Mouse (Mus musculus) natural killer cell, adult 2 months (primary cell): ENCODE results near the gene Ffar2.
"Not testable (repeated sequence)": the region's sequence is repeated elsewhere in the genome, so short reads cannot be mapped to it uniquely, and the experiment has no call there.

Source experiments
- DNase-seq, 2 experiments: peaks; one replicate each; pipeline ENCODE4 v3.0.0; 2022; ENCODE audit warnings: low spot score in 2 of 2

Ffar2 gene

DNA sequence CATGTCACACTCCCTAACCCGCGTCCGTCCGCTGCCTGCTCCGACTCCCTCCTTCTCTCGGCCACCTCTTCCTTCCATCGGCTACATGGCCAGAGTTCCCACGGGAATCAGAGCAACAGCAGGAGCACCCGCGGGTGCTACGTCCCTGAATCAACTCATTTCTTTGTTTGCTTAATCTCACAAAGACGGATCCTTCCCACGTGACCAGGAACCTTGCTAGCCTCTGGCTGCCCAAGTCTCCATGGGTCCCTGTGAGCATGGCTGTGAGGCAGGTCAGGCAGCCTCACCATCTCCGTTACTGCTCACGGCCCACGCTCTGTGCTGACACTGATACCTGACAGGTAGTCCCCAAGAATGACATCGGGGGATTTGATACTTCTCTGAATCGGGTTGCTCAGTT is at the start of gene Ffar2:
Ffar2 (minus strand) TSS at position 101 of the 400 bp plus-strand sequence.
- DNase-seq, result no peak

DNA sequence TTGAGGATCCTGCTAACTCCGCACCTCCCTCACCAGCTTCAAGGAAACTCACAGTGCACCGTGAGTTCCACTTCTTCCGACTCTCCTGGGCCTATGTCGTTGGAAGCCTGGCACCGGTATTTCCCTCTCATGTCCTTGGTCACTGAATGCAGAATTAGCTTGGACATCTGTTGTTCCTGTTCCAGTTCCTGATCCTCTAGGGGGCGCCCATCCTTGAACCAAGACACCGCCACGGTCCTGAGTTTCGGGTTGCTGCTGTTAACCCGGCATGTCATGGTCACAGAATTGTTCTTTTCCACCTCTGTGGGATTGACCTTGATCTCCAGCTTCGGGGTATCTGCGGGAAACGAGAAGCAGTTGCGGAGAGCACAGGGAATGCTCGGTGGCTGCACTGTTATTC is 49.5 kb upstream of the Ffar2 start:
- DNase-seq, result peak; percentile 67 to 77

DNA sequence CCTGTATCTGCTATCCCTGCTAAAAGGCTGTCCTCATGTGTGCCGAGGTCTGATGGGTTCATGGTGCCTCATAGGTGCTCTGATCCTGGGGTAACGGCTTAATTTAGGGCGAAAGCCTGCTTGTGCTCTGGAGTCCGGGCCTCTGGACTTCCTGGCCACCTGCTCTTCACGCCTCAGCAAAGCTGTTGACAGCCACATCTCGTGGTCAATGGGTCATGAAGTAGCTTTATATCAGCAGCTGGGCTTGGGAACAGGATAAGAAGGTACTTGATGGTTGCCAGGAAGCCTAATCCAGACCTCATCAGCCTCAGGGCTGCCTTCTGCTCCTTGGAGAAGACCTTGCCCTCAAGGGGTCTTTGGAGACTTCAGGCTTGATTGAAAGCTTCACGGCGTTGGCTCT is 39.8 kb upstream of the Ffar2 start:
- no peak for DNase-seq

DNA sequence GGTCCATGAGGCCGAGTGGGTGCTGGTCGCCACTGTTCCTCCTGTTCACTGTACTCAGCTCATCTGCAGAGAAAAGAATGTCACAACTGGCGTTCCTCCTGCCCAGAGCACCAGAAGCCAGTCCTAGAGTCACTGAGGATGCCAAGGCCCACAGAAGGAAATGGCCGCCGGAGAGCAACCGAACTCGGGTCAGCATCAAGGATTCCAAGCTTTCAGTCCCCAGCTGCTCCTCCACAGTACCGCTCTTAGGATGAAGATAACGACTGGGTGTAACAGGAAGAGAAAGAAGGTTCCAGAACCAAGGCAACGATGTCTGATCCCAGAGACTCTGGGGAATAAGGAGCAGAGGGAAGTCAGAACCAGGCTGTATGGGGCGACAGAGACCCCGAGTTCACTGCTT is 37.9 kb upstream of the Ffar2 start, which contains the start of gene Ffar1:
Ffar1 (minus strand) TSS at position 101 of the 400 bp plus-strand sequence.
- no peak for DNase-seq

DNA sequence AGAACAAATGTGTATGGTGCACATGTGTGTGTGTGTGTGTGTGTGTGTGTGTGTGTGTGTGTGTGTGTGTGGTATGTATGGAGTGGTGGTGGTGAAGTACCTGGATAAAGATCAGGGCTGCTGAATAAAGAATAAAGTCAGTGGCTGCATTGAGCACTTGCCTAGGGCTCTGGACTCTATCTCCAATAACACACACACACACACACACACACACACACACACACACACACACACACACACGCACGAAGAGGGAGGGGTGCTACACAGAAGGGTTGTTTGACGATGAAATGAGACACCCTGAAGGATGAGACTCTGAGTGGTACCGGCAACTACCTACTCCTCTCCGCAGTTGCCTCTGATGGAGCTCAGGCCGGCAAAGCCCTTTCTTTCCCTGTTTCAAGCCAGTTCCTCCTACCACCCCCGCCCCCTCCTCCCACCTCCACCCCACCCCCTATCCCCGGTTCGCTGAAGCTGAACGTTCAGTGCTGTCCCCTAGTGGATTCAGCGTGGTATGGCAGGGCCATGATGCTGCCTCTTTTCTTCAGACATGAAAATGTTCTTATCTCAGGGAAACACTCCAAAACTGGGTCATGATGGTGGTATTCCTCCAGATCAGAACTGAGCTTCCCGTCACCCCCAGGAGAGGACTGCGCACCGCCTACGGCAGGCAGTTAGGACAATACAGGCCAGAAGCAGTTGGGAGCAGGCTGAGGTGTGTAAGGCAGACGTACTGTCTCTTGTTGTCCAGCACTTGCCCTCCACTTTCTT is 36.2 kb upstream of the Ffar2 start:
- peak; percentile 36 to 56 for DNase-seq

DNA sequence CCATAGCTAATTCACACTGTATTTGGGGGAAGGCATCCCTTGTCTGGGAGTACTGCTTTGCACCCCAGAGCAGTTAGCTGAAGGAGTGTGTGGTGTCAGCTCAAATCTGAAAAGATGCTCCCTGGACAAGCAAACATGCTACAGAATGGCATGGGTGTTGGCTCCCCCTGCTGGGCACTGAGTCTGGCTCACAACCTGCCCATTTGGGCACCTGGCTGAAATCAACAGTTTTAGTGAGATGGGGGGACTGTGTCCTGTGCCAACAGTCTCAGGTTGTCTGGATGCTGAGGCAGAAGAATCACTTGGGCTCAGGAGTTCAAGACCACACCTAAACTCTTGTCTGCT is 35.7 kb upstream of the Ffar2 start:
- DNase-seq, result peak; percentile 60 to 85

DNA sequence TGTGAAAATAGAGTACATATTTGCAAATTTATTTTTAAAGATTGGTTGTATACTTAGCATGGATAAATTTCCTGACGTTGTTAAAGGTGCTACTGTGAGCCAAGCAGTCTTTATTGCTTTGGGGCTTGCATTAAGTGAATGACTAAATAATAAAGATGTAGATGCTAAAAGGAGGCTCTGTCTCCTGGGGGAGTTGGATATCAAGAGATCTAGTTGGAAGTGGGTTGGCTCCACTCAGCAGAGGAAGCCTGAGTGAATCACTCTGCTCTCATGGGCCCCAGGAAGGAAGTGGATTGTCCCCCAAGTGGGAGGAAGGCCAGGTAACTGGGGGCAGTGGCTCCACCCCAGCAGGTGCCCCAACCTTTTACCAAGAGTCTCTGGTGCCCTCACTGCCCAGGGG is 34.2 kb upstream of the Ffar2 start:
- DNase-seq, result no peak

DNA sequence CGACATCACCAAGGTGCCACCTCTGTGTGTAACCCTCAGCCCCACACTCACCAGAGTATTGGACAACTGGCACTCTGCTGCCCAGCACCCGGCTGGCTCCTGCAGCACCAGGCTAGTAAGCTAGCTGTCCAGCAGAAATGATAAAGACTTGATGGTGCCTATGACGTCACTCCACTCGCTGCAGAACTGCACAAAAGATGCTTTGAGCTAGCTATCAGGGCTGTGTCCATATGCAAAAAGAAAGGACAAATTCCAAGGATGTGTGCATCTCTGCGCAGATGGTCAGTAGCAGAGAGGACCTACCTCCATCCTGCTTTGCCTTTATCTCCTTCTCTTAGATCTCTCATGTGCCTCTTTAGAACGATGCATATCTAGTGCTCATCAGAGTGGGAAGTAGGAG is 32.5 kb upstream of the Ffar2 start, which contains the start of gene Ffar3:
Ffar3 (minus strand) TSS at position 101 of the 400 bp plus-strand sequence.
- no peak for DNase-seq

DNA sequence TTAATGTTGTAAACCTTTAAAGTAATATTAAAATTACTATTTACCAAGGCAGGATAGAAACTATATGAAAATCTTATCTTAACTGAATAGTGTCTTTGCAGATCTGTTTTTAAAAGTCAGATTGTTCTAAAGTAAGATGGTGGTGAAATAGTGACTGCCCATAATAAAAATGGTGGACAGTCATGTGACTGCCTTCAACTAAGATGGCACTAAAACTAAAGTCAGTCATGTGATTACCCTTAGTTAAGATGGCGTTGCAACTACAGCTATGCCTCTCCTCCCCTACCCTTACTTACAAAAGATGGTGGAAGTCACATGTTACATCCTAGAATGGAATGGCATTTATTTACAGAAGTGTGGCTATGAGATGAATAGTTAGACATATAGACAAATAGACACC is 27.8 kb upstream of the Ffar2 start:
- DNase-seq, result no peak

DNA sequence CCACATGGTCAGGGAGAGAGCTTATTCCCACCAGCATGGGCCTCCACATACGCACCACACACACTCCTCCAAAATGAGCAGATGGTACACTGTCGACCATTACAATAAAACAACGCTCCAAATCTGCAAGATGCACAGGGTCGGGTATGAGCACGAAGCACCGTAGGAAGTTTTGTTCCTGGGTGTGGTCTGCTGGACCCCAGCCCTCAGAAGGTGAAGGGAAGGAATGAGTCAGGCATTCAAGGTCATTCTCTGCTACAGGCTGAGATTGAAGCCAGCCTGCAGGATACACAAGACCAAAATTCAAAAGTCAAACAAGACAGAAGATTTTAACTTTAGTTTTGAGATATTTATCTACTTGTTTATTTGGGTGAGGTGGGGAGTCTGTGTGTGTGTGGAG is 24.4 kb upstream of the Ffar2 start:
- no peak for DNase-seq

DNA sequence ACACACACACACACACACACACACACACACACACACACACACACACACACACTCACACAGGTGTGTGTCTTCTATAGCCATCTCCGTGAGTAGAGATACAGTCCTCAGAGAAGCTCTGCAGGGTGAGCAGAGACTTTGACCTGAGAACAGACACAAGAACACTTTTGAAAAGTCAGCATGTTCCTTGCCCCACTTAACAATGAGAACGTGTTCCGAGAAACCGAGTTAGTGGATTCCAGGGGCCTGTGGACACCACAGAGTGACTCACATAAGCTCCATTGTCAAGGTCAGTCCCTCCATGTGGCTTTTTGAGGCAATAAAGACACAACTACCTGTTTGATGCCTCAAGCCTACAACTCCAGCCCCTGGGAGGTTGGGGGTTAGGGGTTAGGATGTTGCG is 23.8 kb upstream of the Ffar2 start:
- no peak for DNase-seq

DNA sequence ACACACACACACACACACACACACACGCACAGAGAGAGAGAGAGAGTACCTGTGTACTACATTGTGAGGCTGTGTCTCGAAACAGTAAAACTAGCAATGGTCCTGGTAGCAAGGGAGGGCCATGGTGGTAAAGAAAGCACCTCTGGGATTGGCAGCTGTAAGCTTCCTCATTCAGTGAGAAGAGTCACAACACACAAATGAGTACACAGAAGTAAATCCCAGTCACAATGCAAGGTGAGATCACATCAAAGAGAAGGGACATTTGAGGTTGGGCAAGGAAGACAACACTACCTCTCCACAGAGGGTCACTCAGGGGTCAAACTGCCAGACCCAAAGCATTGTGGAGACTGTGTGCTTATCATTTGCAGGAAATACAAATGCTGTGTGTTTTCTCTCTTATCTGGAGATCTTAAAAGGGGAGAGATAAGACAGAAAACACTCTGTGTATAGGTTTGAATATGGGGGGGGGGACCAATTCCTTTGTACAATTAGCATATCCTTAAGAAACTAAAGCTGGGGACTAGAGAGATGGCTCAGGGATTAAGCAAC is 23.0 kb upstream of the Ffar2 start:
- DNase-seq, result no peak

DNA sequence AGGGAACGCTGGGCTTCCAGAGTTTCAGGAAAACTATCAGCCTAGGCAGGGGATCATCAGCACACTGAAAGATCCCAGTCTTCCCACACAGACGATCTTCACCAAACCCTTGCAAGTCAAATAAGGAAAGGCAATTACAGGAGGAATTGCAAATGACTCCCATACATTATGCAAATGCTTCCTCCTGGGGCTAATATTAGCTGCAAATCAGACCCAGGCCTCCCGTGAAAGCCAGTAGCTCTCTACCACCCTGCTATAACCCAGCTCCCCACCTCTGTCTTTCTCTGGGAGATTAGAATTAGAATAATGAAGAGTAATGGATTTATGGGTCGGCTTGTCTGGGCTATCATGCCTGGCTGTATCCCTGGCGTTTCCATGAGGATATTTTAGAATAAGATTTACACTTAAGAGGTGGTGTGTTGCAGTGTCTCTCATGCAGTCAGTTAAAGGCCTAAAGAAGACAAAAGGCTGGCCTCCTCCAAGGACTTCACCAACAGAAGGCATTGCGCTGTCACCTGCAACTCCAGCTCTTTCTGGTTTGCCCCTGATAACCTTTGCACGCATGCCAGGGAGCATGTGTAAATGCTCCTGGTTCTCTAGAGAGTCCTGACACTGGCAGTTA is 21.2 kb upstream of the Ffar2 start:
- no peak for DNase-seq

DNA sequence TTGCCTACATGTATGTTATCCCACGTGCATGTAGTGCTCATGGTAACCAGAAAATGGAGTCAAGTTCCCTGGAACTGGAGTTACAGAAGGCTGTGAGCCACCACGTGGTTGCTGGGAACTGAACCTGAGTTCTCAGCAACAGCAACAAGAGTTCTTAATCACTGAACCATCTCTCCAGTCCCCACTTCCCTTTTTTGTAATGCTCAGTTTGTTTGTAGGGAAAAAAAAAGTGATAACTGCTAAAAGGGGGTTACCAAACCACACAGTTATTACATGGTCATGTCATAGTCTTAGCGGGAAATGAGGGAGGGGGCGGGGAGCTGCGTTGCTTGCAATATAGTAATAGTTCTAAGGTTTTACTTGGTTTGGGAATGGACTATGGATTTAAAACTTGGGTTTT is 18.5 kb upstream of the Ffar2 start:
- peak in 1 of 2 experiments; percentile 50 for DNase-seq

DNA sequence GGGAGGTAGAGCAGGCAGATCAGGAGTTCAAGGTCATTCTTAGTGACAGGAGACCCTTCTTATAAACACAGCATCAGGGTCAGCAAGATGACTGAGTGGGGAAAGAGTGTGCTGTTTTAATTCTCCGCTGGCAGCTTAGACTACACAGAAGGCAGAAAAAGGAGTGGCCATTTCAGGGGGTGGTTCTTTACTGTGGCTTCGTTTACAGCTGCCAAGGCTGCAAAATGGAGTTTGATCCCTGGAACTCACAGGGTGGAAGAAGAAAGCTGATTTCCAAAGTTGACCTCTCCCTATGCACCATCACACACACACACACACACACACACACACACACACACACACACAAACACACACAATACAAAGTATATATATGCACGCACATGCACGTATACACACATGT is 17.8 kb upstream of the Ffar2 start:
- no peak for DNase-seq

DNA sequence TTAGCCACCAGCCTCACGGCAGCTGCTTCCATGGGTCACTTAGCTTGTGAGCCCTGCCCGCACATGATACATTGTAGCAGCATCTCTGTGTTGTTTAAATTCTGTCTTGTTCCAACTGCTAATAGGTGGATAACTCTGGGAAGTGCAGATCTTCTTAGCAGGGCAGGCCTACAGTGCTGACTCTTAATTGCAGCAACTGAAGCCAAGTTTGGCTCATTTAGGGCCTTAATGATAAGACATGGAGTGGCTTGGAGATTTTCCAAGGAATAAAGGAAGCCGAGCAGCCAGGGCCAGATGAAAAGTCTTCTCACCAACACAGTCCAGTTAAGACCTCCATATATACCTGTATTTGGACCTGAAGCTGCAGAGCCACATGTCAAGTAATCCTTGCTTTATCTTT is 16.7 kb upstream of the Ffar2 start:
- DNase-seq, result no peak

DNA sequence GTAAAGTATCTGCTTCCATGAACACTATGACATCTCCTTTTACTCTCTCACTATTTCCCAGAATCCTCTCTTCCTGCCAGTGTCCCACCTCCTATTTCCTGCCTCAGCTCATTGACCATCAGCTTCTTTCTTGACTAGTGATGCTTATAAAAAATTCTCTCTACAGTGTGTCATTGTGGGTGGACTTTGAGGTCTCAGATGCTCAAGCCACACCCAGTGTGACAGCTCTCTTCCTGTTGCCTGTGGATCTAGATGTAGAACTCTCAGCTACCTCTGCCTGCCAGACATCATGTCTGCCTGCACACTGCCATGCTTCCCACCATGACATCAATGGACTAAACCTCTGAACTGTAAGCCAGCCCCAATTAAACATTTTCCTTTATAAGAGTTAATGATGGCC is 13.7 kb upstream of the Ffar2 start:
- no peak for DNase-seq

DNA sequence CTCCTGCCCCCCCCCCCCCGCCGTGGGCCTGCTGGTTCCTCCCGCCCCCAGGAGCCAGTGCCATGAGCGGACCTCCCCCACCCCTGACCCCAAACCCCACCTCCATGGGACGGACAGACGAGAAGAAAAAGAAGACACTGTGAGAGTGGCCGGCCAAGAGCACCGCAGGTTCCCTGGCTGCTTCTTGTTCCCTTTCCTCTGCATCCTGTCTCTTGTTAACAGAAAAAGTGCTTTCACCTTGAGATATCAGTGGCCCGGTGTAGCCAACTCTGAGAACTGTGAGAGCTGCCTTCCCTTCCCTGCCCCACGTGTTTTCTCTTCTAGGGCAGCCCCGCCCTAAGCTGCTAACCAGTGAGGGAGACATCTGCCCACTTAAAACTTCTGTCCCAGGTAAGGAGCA is 9.1 kb upstream of the Ffar2 start:
- DNase-seq, result not testable (repeated sequence)

DNA sequence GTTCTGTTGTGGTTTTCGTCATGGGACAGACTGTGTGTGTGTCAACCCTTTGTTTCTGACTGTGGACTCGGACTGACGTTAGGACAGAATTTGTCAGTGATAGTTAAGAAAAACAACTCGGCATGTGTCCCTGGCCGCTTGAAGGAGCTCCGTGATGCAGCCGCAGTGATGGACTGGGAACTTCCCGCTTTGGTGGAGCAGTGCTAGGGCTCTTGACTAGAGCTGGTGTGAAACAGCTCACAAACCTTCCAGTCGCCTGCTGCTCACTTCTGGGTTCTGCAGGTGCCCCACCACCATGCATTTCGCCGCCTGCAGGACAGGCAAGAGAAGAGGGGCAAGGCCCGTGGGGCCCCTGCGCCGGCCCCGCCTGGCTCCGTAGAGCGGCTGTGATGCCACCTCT is 8.7 kb upstream of the Ffar2 start:
- DNase-seq, result peak in 1 of 2 experiments; percentile 14

DNA sequence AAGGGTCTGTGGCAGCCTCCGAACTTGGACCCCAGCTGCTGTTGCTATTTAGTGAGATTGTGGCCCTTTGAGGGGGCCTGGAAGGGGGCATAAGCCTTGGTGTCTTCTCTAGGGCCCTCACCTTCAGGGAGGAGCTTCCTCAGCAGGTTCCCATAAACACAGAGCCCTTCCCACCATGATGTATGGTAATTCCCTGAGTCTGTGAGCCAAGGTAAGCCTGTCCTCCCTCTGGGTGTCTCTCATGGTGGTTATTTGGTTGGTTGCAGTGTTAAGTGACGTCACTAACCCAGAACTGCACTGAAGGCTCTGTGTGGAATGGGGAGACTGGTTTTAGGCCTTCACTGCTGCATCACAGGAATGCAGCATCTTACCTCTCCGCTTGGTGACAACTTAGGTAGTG is 5.9 kb upstream of the Ffar2 start:
- no peak for DNase-seq

DNA sequence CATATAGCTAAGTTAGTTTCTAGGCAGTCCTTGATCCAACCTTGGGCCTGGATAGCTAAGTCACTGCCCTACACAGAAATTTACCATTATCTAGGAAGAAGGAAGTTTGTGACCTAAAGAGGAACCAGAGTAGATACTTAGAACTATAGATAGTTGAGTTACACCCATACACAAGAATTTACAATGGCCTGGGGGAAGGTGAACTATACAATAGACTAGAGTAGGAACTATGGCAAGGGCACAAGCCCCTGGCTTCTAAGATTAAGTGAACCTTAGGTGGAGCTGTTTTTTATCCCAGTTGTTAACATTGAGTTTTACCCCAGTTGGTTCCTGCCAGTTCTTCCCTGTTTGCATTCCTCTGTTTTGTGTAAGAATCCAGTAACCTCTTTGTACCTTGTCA is 5.3 kb upstream of the Ffar2 start:
- DNase-seq, result not testable (repeated sequence)

DNA sequence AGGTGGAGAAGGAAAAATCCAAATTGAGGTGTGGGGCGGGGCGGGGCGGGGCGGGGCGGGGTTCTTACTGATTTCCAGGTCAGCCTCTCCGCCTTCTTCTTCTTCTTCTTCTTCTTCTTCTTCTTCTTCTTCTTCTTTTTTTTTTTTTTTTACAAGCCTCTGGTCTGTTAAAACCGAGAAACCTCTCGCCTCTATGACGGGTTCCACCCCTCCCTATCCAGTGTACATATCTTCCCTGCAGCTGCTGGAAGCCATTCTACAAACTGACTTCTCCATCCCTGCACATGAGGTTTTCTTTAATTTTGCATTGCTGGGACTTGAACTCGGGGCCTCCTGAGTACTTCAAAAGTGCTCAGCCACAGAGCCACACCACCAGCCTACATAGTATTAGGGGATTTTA is 3.1 kb upstream of the Ffar2 start:
- DNase-seq, result no peak

DNA sequence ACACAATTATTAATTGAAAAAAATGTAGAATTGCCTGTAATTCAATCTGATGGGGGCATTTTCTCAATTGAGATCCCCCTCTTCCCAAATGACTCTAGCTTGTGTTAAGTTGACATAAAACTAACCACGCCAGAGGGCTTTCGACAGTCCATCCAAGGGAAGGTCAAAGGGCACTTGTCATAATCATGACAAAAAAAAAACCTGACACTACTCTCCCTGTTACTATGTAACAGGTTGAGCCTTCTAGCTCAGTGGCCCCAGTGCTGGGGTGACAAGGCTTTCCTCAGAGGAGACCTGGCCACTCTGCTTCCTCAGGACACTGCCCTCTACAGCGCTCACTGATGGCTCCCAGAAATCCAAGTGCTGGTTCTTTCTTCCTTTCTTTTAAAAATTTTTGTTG is 731 bp upstream of the Ffar2 start:
- DNase-seq, result no peak
